Mouse (Mus musculus): ENCODE measurements around the gene Mrps31. TPM values are rescaled to one million over a fixed set of nuclear protein-coding genes. Genes with fewer than 3 reads are reported as not detected.

Gene Mrps31
- total RNA-seq, 2 experiments from 2014 or later = 27.6 to 32.2 TPM

Other genes with a start within 250 kb of the Mrps31 start
- gene Nek3, start 244.9 kb upstream of the Mrps31 start, total RNA-seq (2021) = 1 to 10 TPM; 2.4 to 2.8 TPM
- gene Ckap2, start 225.5 kb upstream of the Mrps31 start, total RNA-seq (2021) = under 1 TPM; 0.46 to 0.96 TPM
- gene Vps36, start 218.6 kb upstream of the Mrps31 start, total RNA-seq (2021) = 10 to 100 TPM; 27.9 to 33.0 TPM
- gene Thsd1, start 184.0 kb upstream of the Mrps31 start, total RNA-seq (2021) = 1 to 10 TPM; 1.8 to 2.0 TPM
- gene Tpte, start 127.9 kb upstream of the Mrps31 start, total RNA-seq (2021) = not detected
- gene Slc25a15, start 12.8 kb upstream of the Mrps31 start, total RNA-seq (2021) = 10 to 100 TPM; 11.9 to 12.5 TPM